Mouse (Mus musculus): ENCODE measurements around the gene 1700024P04Rik. TPM values are rescaled to one million over a fixed set of nuclear protein-coding genes. Genes with fewer than 3 reads are reported as not detected.

Gene 1700024P04Rik
- polyA plus RNA-seq, 1 experiment from 2014 or later, result not detected

DNA sequence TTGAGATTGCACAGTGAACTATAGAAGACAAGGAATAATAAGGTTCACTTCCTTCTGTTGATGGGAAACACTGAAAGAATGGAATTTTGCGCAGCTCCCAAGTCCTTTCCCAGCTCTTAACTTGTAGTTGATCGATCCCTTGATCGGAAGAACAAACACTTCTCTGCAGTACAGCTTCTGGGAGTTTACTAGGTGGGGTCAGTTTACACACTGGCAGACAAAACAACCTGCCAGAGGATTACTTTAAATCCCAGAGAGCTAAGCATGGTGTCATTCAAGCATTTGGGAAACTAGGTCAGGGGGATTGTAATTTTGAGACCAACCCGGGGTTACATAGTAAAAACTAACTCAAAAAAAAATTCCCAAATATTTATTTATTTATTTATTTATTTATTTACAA is 36.2 kb downstream of the 1700024P04Rik start:
- H3K4me3 ChIP-seq (ENCODE audit: low read depth, low read length), result no peak overlapping the region
- no peak for TF ChIP-seq CTCF (IDR thresholded peaks at IDR 0.05; ENCODE audit: low read depth)
- WGBS, result 53% methylated on average over 4 of the region's 4 CpGs

DNA sequence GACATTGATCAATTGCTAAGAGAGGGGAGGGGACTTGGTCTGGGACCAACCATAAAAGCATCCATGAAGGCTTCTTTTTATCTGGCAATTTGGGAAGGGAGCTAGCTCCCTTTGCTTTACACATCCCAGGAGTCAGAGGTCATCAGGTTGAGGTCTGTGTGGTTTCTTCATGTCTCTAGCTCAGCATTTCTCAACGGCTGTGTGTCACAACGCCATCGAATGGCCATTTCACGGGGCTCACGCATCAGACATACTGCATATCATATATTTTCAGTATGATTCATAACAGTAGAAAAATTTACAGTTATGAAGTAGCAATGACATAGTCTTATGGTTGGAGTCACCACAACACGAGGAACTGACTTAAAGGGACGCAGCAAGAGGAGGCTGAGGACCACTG is 37.9 kb downstream of the 1700024P04Rik start:
- ATAC-seq (ENCODE audit: insufficient read depth), result no peak
- Histone ChIP-seq H3K9ac (no peak overlapping the region), H3K9me3 (ENCODE audit: low read depth, low read length) (no peaks in the 10 kb centered on the region), H3K36me3 (ENCODE audit: insufficient read depth) (no peaks in the 10 kb centered on the region), H3K27me3 (ENCODE audit: insufficient read depth, low read length) (no peaks in the 10 kb centered on the region), H3K27ac (ENCODE audit: low read depth) (no peak overlapping the region), H3K4me2 (no peak overlapping the region), H3K4me1 (ENCODE audit: insufficient read depth) (no peaks in the 10 kb centered on the region), H3K4me3 (ENCODE audit: low read depth, low read length) (no peak overlapping the region)
- 78% methylated on average over 7 of the region's 7 CpGs for WGBS
- no peak for TF ChIP-seq CTCF (IDR thresholded peaks at IDR 0.05; ENCODE audit: low read depth)
- DNase-seq, result no peak

More for the DNA sequence above, 36.2 kb downstream of the 1700024P04Rik start:
- Histone ChIP-seq H3K4me1 (ENCODE audit: insufficient read depth) (no peaks in the 10 kb centered on the region), H3K27me3 (ENCODE audit: insufficient read depth, low read length) (no peaks in the 10 kb centered on the region), H3K36me3 (ENCODE audit: insufficient read depth) (no peaks in the 10 kb centered on the region), H3K9me3 (ENCODE audit: low read depth, low read length) (no peaks in the 10 kb centered on the region), H3K4me2 (no peak overlapping the region), H3K27ac (ENCODE audit: low read depth) (no peak overlapping the region), H3K9ac (no peak overlapping the region)
- no peak for ATAC-seq (ENCODE audit: insufficient read depth)
- DNase-seq, result no peak

DNA sequence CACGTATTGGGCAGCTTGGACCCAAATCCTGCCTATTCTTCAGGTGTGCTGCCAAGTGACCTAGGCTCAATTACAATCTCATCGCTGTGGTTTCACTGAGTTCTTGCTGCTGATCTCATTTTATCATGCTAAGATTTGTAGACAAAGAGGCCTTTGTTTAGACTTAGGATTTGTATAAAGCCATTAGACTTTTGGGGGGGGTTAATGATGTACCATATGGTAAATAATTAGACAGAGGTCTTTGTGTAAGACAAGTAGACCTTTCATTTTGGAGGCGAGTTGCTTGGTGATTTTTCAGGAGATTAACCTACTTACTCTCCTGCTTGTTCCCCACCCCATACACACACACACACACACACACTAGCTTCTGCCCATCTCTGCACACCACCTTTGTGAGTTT is 38.5 kb downstream of the 1700024P04Rik start:
- Histone ChIP-seq H3K4me1 (ENCODE audit: insufficient read depth) (no peaks in the 10 kb centered on the region), H3K36me3 (ENCODE audit: insufficient read depth) (no peaks in the 10 kb centered on the region), H3K27me3 (ENCODE audit: insufficient read depth, low read length) (no peaks in the 10 kb centered on the region), H3K9me3 (ENCODE audit: low read depth, low read length) (no peaks in the 10 kb centered on the region), H3K27ac (ENCODE audit: low read depth) (no peak overlapping the region), H3K9ac (no peak overlapping the region), H3K4me3 (ENCODE audit: low read depth, low read length) (no peak overlapping the region), H3K4me2 (no peak overlapping the region)
- TF ChIP-seq CTCF (IDR thresholded peaks at IDR 0.05; ENCODE audit: low read depth), result no peak
- WGBS, result 44% methylated on average over 3 of the region's 3 CpGs
- no peak for ATAC-seq (ENCODE audit: insufficient read depth)
- DNase-seq, result no peak

DNA sequence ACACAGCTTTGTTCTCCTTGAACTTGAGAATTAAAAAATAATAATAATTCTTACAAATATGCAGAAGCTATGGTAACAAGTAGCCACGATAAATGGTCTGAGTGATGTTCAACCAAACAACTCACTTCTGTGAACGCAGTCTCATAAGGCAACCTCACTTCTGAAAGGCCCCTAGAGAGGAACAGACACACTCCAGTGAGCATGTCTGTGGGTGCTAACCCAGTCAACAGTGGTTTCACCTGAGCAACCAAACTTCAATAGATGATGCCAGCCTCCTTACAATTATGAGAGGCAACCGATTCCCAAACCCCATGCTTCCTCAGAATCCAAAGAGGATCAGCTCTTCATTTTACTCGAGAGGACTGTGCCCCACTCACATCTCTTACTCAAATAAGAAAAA is 39.0 kb downstream of the 1700024P04Rik start:
- Histone ChIP-seq H3K4me3 (ENCODE audit: low read depth, low read length) (no peak overlapping the region), H3K9ac (no peak overlapping the region), H3K27me3 (ENCODE audit: insufficient read depth, low read length) (no peaks in the 10 kb centered on the region), H3K4me2 (no peak overlapping the region), H3K9me3 (ENCODE audit: low read depth, low read length) (no peaks in the 10 kb centered on the region), H3K27ac (ENCODE audit: low read depth) (no peak overlapping the region), H3K4me1 (ENCODE audit: insufficient read depth) (no peaks in the 10 kb centered on the region), H3K36me3 (ENCODE audit: insufficient read depth) (no peaks in the 10 kb centered on the region)
- DNase-seq (no peak), ATAC-seq (ENCODE audit: insufficient read depth) (no peak)
- 85% methylated on average over 4 of the region's 4 CpGs for WGBS
- TF ChIP-seq CTCF (IDR thresholded peaks at IDR 0.05; ENCODE audit: low read depth), result no peak

DNA sequence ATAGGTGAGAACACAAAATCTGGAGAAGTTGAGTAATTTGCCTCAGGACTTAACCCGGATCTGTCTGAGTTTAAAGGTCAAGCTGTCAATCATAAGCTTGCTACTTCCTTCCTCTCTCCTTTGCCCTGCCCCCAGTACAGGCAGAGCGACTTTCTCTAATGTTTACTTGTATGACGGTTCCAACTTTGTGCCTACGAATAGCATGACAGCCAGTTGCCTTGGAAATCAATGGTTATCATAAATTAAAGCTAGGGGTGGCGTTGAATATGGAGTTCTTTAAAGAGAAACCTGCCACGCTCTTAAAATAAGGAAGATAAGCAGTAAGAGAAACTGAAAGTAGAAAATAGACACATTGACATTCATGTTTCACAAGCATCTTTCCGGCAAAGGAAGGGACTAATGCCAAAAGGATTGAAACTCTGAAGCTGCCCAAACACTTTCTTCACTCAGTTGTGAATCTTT is 39.7 kb downstream of the 1700024P04Rik start:
- no peak overlapping the region for H3K9ac ChIP-seq
- WGBS, result 43% methylated on average over 7 of the region's 7 CpGs
- ATAC-seq (ENCODE audit: insufficient read depth) (no peak), DNase-seq (no peak)
- no peaks in the 10 kb centered on the region for H3K9me3 ChIP-seq (ENCODE audit: low read depth, low read length)
- no peak overlapping the region for H3K4me3 ChIP-seq (ENCODE audit: low read depth, low read length)
- H3K27me3 ChIP-seq (ENCODE audit: insufficient read depth, low read length), result no peaks in the 10 kb centered on the region
- no peaks in the 10 kb centered on the region for H3K36me3 ChIP-seq (ENCODE audit: insufficient read depth)
- H3K4me2 ChIP-seq, result no peak overlapping the region
- H3K27ac ChIP-seq (ENCODE audit: low read depth), result no peak overlapping the region
- no peak for TF ChIP-seq CTCF (IDR thresholded peaks at IDR 0.05; ENCODE audit: low read depth)
- no peaks in the 10 kb centered on the region for H3K4me1 ChIP-seq (ENCODE audit: insufficient read depth)

DNA sequence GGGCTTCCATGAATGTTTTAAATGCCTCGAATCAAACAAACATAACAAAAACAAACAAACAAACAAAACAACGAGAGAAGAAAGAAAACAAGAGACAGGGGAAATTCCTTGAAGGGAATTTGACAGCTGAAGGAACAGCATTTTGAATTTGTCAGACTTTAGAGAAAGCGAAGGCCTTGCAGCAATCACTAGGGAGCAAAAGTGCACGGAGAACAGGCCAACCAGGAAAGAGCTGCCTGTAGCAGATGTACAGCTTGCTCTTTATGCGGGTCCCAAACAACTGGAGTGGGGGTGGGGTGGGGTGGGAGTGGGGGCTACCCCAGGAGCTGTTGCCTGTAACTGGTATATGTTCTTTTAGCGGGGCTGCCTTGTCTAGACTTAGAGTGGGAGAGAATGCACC is 42.0 kb downstream of the 1700024P04Rik start:
- Histone ChIP-seq H3K27me3 (ENCODE audit: insufficient read depth, low read length) (no peaks in the 10 kb centered on the region), H3K9me3 (ENCODE audit: low read depth, low read length) (no peaks in the 10 kb centered on the region), H3K4me1 (ENCODE audit: insufficient read depth) (no peaks in the 10 kb centered on the region), H3K4me3 (ENCODE audit: low read depth, low read length) (no peak overlapping the region), H3K4me2 (no peak overlapping the region), H3K27ac (ENCODE audit: low read depth) (no peak overlapping the region), H3K9ac (no peak overlapping the region), H3K36me3 (ENCODE audit: insufficient read depth) (no peaks in the 10 kb centered on the region)
- 37% methylated on average over 6 of the region's 6 CpGs for WGBS
- ATAC-seq (ENCODE audit: insufficient read depth), result no peak
- no peak for DNase-seq
- no peak for TF ChIP-seq CTCF (IDR thresholded peaks at IDR 0.05; ENCODE audit: low read depth)

DNA sequence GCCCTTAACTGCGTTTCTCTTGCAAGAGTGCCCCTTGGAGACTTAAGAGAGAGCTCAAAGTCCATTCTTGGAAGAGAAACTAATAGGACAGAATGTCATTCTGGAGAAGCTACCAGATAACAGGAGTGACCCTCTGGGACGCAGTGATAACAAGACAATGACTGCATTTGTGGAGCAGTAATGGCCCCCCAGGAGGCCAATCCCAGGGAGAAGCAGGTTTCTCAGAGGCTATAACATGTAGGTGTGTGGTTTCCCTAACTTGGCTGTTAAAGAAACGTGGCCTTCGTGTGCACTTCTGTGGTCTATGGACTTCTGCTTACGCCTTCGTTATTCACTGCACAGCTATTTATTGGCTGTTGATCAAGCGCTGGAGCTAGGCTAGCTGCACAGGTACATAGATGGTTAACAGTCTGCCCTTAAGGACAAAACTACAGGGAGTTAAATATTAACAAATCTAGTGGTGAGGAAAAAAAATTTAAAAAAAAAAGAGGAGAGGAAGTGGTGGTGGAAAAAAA is 42.5 kb downstream of the 1700024P04Rik start:
- Histone ChIP-seq H3K4me3 (ENCODE audit: low read depth, low read length) (no peak overlapping the region), H3K27me3 (ENCODE audit: insufficient read depth, low read length) (no peaks in the 10 kb centered on the region), H3K27ac (ENCODE audit: low read depth) (no peak overlapping the region), H3K9me3 (ENCODE audit: low read depth, low read length) (no peaks in the 10 kb centered on the region), H3K4me2 (no peak overlapping the region), H3K9ac (no peak overlapping the region), H3K36me3 (ENCODE audit: insufficient read depth) (no peaks in the 10 kb centered on the region), H3K4me1 (ENCODE audit: insufficient read depth) (no peaks in the 10 kb centered on the region)
- WGBS, result 68% methylated on average over 7 of the region's 7 CpGs
- TF ChIP-seq CTCF (IDR thresholded peaks at IDR 0.05; ENCODE audit: low read depth), result no peak
- ATAC-seq (ENCODE audit: insufficient read depth) (no peak), DNase-seq (no peak)

DNA sequence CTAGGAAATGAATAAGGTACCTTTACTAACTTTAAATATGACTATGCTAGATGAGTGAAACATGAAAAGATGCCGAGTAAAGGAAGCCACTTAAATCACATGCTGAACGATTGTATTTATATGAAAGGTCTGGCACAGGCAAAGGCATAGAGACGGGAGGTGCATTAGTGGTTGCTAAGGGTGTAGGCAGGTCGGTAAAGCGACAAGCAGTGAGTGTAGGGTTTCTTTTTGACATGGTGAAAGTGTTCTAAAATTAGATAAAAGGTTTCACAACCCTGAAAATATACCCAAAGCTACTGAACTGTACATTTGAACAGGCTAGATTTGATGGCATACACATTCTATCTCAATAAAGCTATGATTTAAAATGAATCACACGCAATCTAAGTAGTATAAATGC is 47.3 kb downstream of the 1700024P04Rik start:
- H3K9me3 ChIP-seq (ENCODE audit: low read depth, low read length), result no peaks in the 10 kb centered on the region
- ATAC-seq (ENCODE audit: insufficient read depth) (no peak), DNase-seq (no peak)
- no peak overlapping the region for H3K27ac ChIP-seq (ENCODE audit: low read depth)
- H3K4me1 ChIP-seq (ENCODE audit: insufficient read depth), result no peaks in the 10 kb centered on the region
- whole genome bisulfite sequencing, result 62% methylated on average over 6 of the region's 6 CpGs
- no peak overlapping the region for H3K9ac ChIP-seq
- no peak overlapping the region for H3K4me3 ChIP-seq (ENCODE audit: low read depth, low read length)
- no peak for TF ChIP-seq CTCF (IDR thresholded peaks at IDR 0.05; ENCODE audit: low read depth)
- H3K27me3 ChIP-seq (ENCODE audit: insufficient read depth, low read length), result no peaks in the 10 kb centered on the region
- H3K36me3 ChIP-seq (ENCODE audit: insufficient read depth), result no peaks in the 10 kb centered on the region
- no peak overlapping the region for H3K4me2 ChIP-seq

Other genes with a start within 250 kb of the 1700024P04Rik start
- gene Fcho2, start 169.1 kb downstream of the 1700024P04Rik start, polyA plus RNA-seq (2014; fragmentation: Nextera tagmentation; extraction: Ambion mirVana), result 39.0 and 39.6 TPM in 2 replicates
- gene Tnpo1, start 58.2 kb downstream of the 1700024P04Rik start, polyA plus RNA-seq (2014; fragmentation: Nextera tagmentation; extraction: Ambion mirVana), result 39.3 and 46.5 TPM in 2 replicates
- gene Zfp366, start 200.3 kb upstream of the 1700024P04Rik start, polyA plus RNA-seq (2014; fragmentation: Nextera tagmentation; extraction: Ambion mirVana), result 1.3 and 1.5 TPM in 2 replicates

Data from lung, embryonic 14.5 days (tissue).